Mouse (Mus musculus) gonadal fat pad, adult 2 months (tissue): ENCODE data around the gene Hist1h2ao. TPM values are rescaled to one million over a fixed set of nuclear protein-coding genes. Genes with fewer than 3 reads are reported as not detected.
A peak's percentile ranks its signal among the peaks of the same experiment; 100 is the strongest.
"Not testable (repeated sequence)": the region's sequence is repeated elsewhere in the genome, so short reads cannot be mapped to it uniquely, and the experiment has no call there.

ENCODE experiments used
- DNase-seq: peaks from one replicate; pipeline ENCODE4 v3.0.0-alpha.2; 2012; ENCODE audit warnings: low read depth
- polyA plus RNA-seq: library from polyadenylated mRNA; depleted of rRNA; stranded (reverse); fragments of >200 nt; gene quantifications from 2 replicates; pipeline ENCODE4 v1.2.3, GENCODE M21; 2012; rRNA removed

Hist1h2ao gene
- polyA plus RNA-seq, result not detected in 2 replicates

- DNase-seq, result not testable (repeated sequence)
Measured at GRCm38 (mm10) chr13:21810073-21810472, at the start of gene Hist1h2ao, which contains the start of gene Hist1h2bq. Hist1h2ao (plus strand) TSS chr13:21810465. Hist1h2bq (minus strand) TSS chr13:21810197.

GRCm38 (mm10) chr13:21778814-21779766, 31.2 kb upstream of the Hist1h2ao start:
- DNase-seq, result no peak

- DNase-seq, result no peak
Measured at GRCm38 (mm10) chr13:21779767-21780731, 30.2 kb upstream of the Hist1h2ao start, which contains the start of gene Hist1h1b. Hist1h1b (minus strand) TSS chr13:21780625.

GRCm38 (mm10) chr13:21781021-21781555, 29.2 kb upstream of the Hist1h2ao start:
- no peak for DNase-seq

GRCm38 (mm10) chr13:21781639-21782038, 28.6 kb upstream of the Hist1h2ao start:
- no peak for DNase-seq

- DNase-seq, result not testable (repeated sequence)
Measured at GRCm38 (mm10) chr13:21782361-21783254, 27.7 kb upstream of the Hist1h2ao start.

- DNase-seq, result no peak
Measured at GRCm38 (mm10) chr13:21783255-21783617, 27.0 kb upstream of the Hist1h2ao start, which contains the start of gene Hist1h3i. Hist1h3i (minus strand) TSS chr13:21783370.

GRCm38 (mm10) chr13:21783734-21784161, 26.5 kb upstream of the Hist1h2ao start:
- no peak for DNase-seq

- no peak for DNase-seq
Measured at GRCm38 (mm10) chr13:21784311-21784710, 26.0 kb upstream of the Hist1h2ao start.

GRCm38 (mm10) chr13:21786189-21786898, 23.9 kb upstream of the Hist1h2ao start:
- no peak for DNase-seq

- peak; percentile 94 for DNase-seq
Measured at GRCm38 (mm10) chr13:21786899-21787629, 23.2 kb upstream of the Hist1h2ao start, which contains the start of the genes Hist1h2an and Hist1h2bp. Hist1h2an (minus strand) TSS chr13:21787218. Hist1h2bp (plus strand) TSS chr13:21787461.

- no peak for DNase-seq
Measured at GRCm38 (mm10) chr13:21787760-21788593, 22.3 kb upstream of the Hist1h2ao start.

GRCm38 (mm10) chr13:21789925-21790324, 20.3 kb upstream of the Hist1h2ao start:
- DNase-seq, result no peak

- no peak for DNase-seq
Measured at GRCm38 (mm10) chr13:21790601-21791283, 19.5 kb upstream of the Hist1h2ao start.

- DNase-seq, result no peak
Measured at GRCm38 (mm10) chr13:21795584-21795983, 14.7 kb upstream of the Hist1h2ao start.

GRCm38 (mm10) chr13:21797163-21797562, 13.1 kb upstream of the Hist1h2ao start:
- DNase-seq, result not testable (repeated sequence)

- not testable (repeated sequence) for DNase-seq
Measured at GRCm38 (mm10) chr13:21803058-21803457, 7.2 kb upstream of the Hist1h2ao start.
